Mouse (Mus musculus): ENCODE results near the gene Nckap5l. TPM values are rescaled to one million over a fixed set of nuclear protein-coding genes. Genes with fewer than 3 reads are reported as not detected.

Nckap5l gene
- 10 to 100 TPM; 15.5 to 24.3 (median 19.8) TPM for total RNA-seq (2022)

GRCm38 (mm10) chr15:99457606-99458401 lies at the start of gene Nckap5l:
TSS of gene Nckap5l (minus strand) at chr15:99457748.
- DNase-seq (ENCODE audit: low spot score in 2 of 2): peak; percentile 87

- DNase-seq (ENCODE audit: low spot score in 2 of 2): no peak
Observed at GRCm38 (mm10) chr15:99505324-99506095, 48.0 kb upstream of the Nckap5l start.

GRCm38 (mm10) chr15:99503256-99503655 lies 45.7 kb upstream of the Nckap5l start:
- no peak for DNase-seq (ENCODE audit: low spot score in 2 of 2)

GRCm38 (mm10) chr15:99502311-99502831 lies 44.8 kb upstream of the Nckap5l start:
- DNase-seq (ENCODE audit: low spot score in 2 of 2): no peak

- peak; percentile 68 to 79 for DNase-seq (ENCODE audit: low spot score in 2 of 2)
Observed at GRCm38 (mm10) chr15:99501292-99502260, 44.0 kb upstream of the Nckap5l start.

GRCm38 (mm10) chr15:99500320-99500719 lies 42.8 kb upstream of the Nckap5l start:
- DNase-seq (ENCODE audit: low spot score in 2 of 2): no peak

GRCm38 (mm10) chr15:99499726-99500125 lies 42.2 kb upstream of the Nckap5l start:
- no peak for DNase-seq (ENCODE audit: low spot score in 2 of 2)

GRCm38 (mm10) chr15:99498781-99499180 lies 41.2 kb upstream of the Nckap5l start:
- no peak for DNase-seq (ENCODE audit: low spot score in 2 of 2)

- no peak for DNase-seq (ENCODE audit: low spot score in 2 of 2)
Observed at GRCm38 (mm10) chr15:99498356-99498755, 40.8 kb upstream of the Nckap5l start.

GRCm38 (mm10) chr15:99497527-99498242 lies 40.1 kb upstream of the Nckap5l start:
- peak in 1 of 2 experiments; percentile 55 for DNase-seq (ENCODE audit: low spot score in 2 of 2)

GRCm38 (mm10) chr15:99497061-99497460 lies 39.5 kb upstream of the Nckap5l start:
- DNase-seq (ENCODE audit: low spot score in 2 of 2): peak in 1 of 2 experiments; percentile 64

GRCm38 (mm10) chr15:99484745-99485144 lies 27.2 kb upstream of the Nckap5l start:
- DNase-seq (ENCODE audit: low spot score in 2 of 2): no peak

GRCm38 (mm10) chr15:99475814-99476213 lies 18.3 kb upstream of the Nckap5l start:
- no peak for DNase-seq (ENCODE audit: low spot score in 2 of 2)

GRCm38 (mm10) chr15:99474576-99474926 lies 17.0 kb upstream of the Nckap5l start, which contains the start of gene Bcdin3d:
TSS of gene Bcdin3d (minus strand) at chr15:99474730.
- DNase-seq (ENCODE audit: low spot score in 2 of 2): peak; percentile 78 to 79

GRCm38 (mm10) chr15:99473801-99474575 lies 16.4 kb upstream of the Nckap5l start:
- DNase-seq (ENCODE audit: low spot score in 2 of 2): peak in 1 of 2 experiments; percentile 28

- no peak for DNase-seq (ENCODE audit: low spot score in 2 of 2)
Observed at GRCm38 (mm10) chr15:99472972-99473371, 15.4 kb upstream of the Nckap5l start.

- no peak for DNase-seq (ENCODE audit: low spot score in 2 of 2)
Observed at GRCm38 (mm10) chr15:99471677-99472063, 14.1 kb upstream of the Nckap5l start.

- DNase-seq (ENCODE audit: low spot score in 2 of 2): peak in 1 of 2 experiments; percentile 61
Observed at GRCm38 (mm10) chr15:99470971-99471676, 13.6 kb upstream of the Nckap5l start.

GRCm38 (mm10) chr15:99470224-99470761 lies 12.7 kb upstream of the Nckap5l start:
- DNase-seq (ENCODE audit: low spot score in 2 of 2): no peak
